Mouse (Mus musculus) cerebellum, adult 8-10 months (tissue): ENCODE measurements at regions not wholly inside any gene's neighbourhood (a gene's known extent, or its start where the extent isn't known, plus 50 kb on each side); places are given as distances from the start of the nearest gene placed in this dataset.
A peak's percentile ranks its signal among the peaks of the same experiment; 100 is the strongest.

Experiments
- DNase-seq: peaks from one replicate; pipeline ENCODE4 v3.0.0; 2022

GRCm38 (mm10) chr2:51008251-51008533, 140.7 kb downstream of the Rnd3 start:
- DNase-seq: no peak

DNA sequence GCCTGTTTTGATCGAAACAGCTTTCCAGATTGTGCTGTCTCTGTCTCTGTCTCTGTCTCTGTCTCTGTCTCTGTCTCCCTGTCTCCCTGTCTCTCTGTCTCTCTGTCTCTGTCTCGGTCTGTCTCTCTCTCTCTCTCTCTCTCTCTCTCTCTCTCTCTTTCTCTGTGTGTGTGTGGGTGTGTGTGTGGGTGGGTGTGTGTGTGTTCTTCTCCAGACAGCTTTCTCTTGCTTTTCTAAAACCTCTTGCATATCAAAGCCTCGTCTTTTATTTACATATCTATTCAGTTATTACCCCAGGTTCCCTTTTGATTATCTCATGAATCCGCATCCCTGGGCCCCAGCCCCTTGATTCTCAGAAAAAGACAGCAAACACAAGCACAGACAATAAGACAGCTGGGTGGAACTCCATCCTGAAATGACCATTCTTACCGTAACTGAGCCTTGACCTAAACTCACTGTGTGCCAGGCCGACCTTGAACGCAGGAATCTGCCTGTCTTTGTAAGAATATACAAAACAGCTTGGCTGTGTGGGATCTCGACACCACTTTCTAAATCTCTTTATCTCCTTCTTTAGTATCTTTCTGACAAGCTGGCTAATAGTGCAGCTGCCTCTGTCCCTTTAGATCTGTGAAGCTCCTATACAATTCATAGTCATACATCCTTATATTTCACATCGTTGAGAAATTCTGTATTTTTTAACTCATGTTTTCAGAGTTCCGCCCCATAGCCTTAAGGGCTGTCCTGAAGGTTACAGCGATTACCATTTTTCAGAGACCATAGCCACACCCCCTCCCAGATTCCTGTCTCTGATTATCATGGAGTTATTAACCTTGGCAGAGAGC, 141.3 kb downstream of the Rnd3 start:
- no peak for DNase-seq

- no peak for DNase-seq
Observed at GRCm38 (mm10) chr2:51006818-51007217, 142.1 kb downstream of the Rnd3 start.

GRCm38 (mm10) chr2:51001548-51001947, 147.4 kb downstream of the Rnd3 start:
- DNase-seq: no peak

DNA sequence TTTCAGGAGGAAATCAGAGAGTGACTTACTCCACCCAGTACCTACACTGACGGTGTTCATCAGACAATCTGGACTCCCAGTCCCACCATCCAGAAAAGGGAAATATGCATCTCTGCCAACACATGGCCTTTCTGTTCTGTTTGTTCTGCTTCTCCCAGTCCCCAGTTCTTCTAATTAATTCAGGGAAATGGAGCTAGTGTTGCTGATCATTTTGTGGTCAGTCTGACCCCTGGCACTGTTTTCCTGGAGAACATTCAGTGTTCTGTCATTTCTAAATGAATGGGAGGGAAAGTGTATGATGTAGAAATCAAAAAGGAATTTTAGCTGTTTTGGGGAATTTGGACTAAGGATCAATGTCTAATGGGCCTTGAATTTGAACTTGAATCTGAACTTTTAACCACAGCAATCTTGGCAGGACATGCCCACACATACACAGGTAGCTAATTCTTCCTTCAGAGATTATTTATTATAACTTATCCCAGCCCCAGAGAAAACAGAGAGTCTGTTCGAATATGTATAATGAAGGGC, 165.0 kb downstream of the Rnd3 start:
- no peak for DNase-seq

GRCm38 (mm10) chr2:50982571-50982970, 166.3 kb downstream of the Rnd3 start:
- DNase-seq: no peak

DNA sequence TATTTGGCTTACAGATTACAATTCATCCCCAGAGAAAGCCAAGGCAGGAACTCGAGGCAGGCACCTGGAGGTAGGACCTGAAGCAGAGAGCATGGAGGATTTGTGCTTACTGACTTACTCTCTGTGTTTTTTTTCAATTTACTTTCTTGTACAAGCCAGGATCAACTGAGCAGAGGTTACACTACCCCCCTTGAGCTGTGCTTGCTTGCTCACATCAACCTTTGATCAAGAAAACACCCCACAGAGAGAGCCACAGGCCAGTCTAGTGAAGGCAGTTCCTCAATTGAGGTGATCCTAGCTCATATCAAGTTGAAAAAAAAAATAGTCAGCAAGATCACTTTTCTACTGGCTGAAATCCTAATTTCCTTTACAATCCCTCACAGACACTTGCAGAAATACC, 170.6 kb downstream of the Rnd3 start:
- DNase-seq: no peak

- DNase-seq: peak; percentile 5
Observed at GRCm38 (mm10) chr2:50971131-50971825, 177.6 kb downstream of the Rnd3 start.

- no peak for DNase-seq
Observed at GRCm38 (mm10) chr2:50968382-50968781, 180.5 kb downstream of the Rnd3 start.

DNA sequence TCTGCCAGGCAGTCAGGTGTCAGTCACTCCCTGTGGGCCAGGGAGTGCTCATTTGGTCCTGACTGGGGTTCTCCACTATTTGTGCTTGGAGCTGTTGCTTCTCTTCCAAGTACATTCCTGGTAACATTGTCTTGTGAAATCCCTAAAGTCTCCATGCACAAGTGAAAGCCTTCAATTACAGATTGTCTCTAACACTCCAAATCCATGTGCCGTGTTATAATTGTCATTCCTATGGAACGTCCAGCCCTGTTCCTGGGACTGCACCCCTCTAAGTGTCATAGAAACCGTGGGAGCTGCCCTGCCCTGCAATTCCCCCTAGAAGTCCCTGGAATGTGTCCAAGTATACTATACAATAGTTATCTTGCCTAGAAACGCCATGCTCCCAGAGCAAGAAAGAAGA, 181.1 kb downstream of the Rnd3 start:
- DNase-seq: no peak

- DNase-seq: no peak
Observed at GRCm38 (mm10) chr2:50967133-50967532, 181.8 kb downstream of the Rnd3 start.

GRCm38 (mm10) chr2:50965485-50966017, 183.4 kb downstream of the Rnd3 start:
- DNase-seq: no peak

- DNase-seq: no peak
Observed at GRCm38 (mm10) chr2:50964062-50964461, 184.8 kb downstream of the Rnd3 start.

- DNase-seq: no peak
Observed at GRCm38 (mm10) chr2:50961049-50961448, 187.9 kb downstream of the Rnd3 start.

DNA sequence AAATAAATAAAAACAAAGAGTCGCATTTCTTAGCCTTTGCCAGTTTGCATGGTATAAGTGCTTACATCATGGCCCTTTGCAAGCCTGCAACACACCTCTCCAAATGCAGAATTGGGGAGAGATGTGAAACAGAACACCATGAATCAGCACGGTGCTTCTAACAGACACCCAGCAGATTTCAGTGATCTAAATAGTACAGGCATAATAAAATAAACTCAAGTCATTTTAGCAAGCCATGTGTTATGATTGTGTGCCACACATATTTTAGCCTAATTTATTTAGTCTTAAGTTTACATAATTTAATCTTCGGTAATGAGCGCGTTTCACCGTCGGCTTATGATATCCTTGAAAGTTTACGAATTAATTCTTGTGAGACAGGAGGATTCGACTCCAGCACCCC, 189.6 kb downstream of the Rnd3 start:
- no peak for DNase-seq

- no peak for DNase-seq
Observed at GRCm38 (mm10) chr2:50954361-50955066, 194.4 kb downstream of the Rnd3 start.

GRCm38 (mm10) chr2:50951027-50951426, 197.9 kb downstream of the Rnd3 start:
- no peak for DNase-seq

- no peak for DNase-seq
Observed at GRCm38 (mm10) chr2:50949717-50950116, 199.2 kb downstream of the Rnd3 start.

DNA sequence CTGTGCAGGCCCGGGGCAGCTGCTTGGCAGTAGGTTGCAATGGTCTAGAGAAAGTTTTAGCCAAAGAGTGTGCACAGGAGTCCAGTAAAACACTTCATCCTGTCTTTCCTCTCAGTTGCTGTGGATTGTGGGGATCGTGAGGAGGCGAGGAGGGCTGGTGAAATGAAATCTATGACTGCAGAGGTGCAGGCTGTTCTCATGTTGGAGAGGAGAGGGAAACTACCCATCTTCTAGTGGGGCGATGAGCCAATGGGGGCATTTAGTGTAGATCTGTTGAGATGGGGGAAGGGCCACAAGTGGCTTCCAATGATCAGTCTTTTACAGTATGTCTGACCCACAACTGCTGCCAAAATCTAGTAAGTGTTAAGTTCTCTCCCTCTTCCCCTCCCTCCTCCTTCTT, 203.4 kb downstream of the Rnd3 start:
- DNase-seq: no peak

- DNase-seq: no peak
Observed at GRCm38 (mm10) chr2:50943180-50943579, 205.7 kb downstream of the Rnd3 start.

GRCm38 (mm10) chr2:50942741-50943140, 206.2 kb downstream of the Rnd3 start:
- DNase-seq: no peak

DNA sequence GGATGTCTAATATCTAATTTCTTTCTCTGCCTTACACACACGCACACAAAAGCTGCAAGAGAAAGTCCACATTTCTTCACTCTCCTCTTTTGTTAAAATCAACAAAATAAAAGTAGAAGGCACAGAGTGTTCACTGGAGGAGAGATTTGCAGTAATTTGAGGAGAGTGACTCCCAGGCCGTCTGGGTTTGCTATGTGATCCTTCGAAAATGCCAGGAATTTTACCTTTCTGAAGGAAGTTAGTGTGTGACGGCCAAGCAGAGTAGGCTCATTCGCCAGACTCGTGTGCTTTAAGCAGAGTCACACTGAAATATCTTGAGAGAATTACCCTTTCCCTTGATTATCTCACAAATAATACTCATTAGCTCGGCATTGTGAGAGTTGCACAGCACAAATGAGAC, 216.0 kb downstream of the Rnd3 start:
- DNase-seq: no peak

GRCm38 (mm10) chr2:50921002-50921401, 227.9 kb downstream of the Rnd3 start:
- no peak for DNase-seq
